Mouse (Mus musculus): ENCODE data around the gene Rundc3a.

DNA sequence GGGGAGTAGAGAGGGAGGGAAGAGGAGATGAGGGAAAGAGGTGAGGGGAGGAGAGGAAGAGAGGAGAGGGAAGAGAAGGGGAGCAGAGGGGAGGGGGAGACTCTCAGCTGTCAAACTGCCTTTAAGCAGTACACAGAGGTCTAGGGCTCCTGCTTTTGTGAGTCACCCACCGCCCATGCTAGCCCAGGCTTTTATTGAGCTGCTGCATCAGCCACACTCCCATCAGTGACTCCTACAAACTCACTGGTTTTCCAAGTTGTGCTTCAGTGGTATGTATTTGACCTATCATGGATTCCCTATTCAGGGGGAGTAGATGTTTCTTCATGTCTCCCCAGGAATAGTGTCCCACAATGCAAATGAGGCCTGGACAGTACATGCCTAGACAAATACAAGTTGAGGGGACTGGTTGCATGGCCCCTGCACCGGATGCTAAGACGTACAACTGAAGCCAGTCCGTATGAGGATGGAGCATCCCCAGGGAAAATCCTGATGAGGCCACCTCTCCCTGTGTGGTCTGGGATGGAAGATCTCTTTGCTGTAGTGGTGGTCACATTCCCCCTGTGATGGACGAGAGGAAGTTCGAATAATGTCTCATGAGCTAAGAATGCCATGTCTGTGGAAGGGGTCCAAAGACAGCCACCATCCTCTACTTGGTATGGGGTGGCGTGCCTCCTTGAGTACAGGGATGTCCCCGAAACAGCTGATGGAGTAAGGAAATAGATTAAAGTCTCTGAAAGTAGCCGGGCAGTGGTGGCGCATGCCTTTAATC lies 22.0 kb downstream of the Rundc3a start:
- TF ChIP-seq POLR2A (IDR thresholded peaks at IDR 0.05; ENCODE audit: insufficient read length, low read depth) (no peak), E2F4 (IDR thresholded peaks at IDR 0.05; ENCODE audit: insufficient read depth) (no peak), TCF12 (IDR thresholded peaks at IDR 0.05; ENCODE audit: insufficient read depth, poor library complexity, severe bottlenecking) (no peak)

All from myocyte (in vitro differentiated cells).